In the genomic region with DNA sequence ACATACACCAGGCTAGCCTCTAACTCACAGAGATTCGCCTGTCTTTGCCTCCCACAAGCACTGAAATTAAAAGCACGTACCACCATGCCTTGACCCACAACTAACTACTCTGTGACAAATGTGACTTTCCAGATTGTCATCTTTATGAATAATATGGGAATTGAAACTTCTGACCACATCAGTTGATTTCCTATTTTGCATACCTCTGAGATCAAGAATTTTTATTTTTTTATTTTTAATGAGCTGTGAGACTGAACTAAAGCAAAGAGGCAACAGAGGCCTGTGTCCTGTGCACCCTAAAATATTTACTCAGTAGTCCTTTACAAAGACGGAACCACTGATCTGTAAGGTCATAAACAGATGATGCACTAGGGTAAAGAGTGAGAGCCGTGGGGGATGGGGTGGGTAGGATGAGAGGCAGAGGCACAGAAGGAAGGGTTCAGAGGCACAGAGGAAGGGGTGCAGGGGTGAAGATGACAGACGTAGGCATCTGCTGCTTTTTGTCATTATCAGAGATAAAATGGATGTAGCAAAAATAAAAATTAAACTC, we compare ENCODE assay signal across 22 mouse cellular contexts.
"Had no signal": no experiment of that assay in that cellular context is flagged by ENCODE, and none has a peak within 500 bp of the region (broad histone marks: within the 10 kb centered on the region; RNA-seq: fewer than 3 reads in every experiment).

No protein-coding gene starts in this region.

- H3K4me3 ChIP-seq: heart, adult 2 months; heart, embryonic 10.5 days; heart, embryonic 12.5 days; hindbrain, embryonic 10.5 days; hindbrain, embryonic 12.5 days; intestine, embryonic 15.5 days; layer of hippocampus, adult 2 months; limb, embryonic 13.5 days; limb, embryonic 15.5 days; liver, embryonic 12.5 days had no signal

- H3K9me3 ChIP-seq: heart, embryonic 10.5 days; heart, embryonic 12.5 days; hindbrain, embryonic 10.5 days; hindbrain, embryonic 12.5 days; intestine, embryonic 15.5 days; limb, embryonic 13.5 days; limb, embryonic 15.5 days; liver, embryonic 12.5 days had no signal

- H3K9ac ChIP-seq: heart, embryonic 12.5 days; hindbrain, embryonic 12.5 days; hindbrain, embryonic 14.5 days; intestine, embryonic 15.5 days; limb, embryonic 13.5 days; limb, embryonic 15.5 days; liver, embryonic 12.5 days; liver, embryonic 14.5 days had no signal

- H3K4me2 ChIP-seq: heart, embryonic 12.5 days; hindbrain, embryonic 12.5 days; hindbrain, embryonic 14.5 days; intestine, embryonic 15.5 days; limb, embryonic 13.5 days; limb, embryonic 15.5 days; liver, embryonic 12.5 days had no signal

- H3K27me3 ChIP-seq: heart, embryonic 12.5 days; hindbrain, embryonic 12.5 days; intestine, embryonic 15.5 days; limb, embryonic 13.5 days; limb, embryonic 15.5 days had no signal

- DNase-seq: gastrocnemius, postnatal 10 days; gastrocnemius, postnatal 25 days; heart, adult 2 months; heart, postnatal 10 days; heart, postnatal 4 days; kidney, adult 18-20 months; kidney, adult 8-10 months; kidney, postnatal 10 days; kidney, postnatal 25 days; kidney, postnatal 4 days; left cerebral cortex, postnatal 4 days had no signal

- H3K27ac ChIP-seq: heart, adult 2 months; heart, embryonic 10.5 days; hindbrain, embryonic 10.5 days; hindbrain, embryonic 12.5 days; hindbrain, embryonic 14.5 days; intestine, embryonic 15.5 days; layer of hippocampus, adult 2 months; limb, embryonic 13.5 days; limb, embryonic 15.5 days; liver, embryonic 12.5 days; liver, embryonic 14.5 days had no signal

- H3K36me3 ChIP-seq: heart, embryonic 10.5 days; heart, embryonic 12.5 days; hindbrain, embryonic 10.5 days; hindbrain, embryonic 12.5 days; intestine, embryonic 15.5 days; limb, embryonic 13.5 days; limb, embryonic 15.5 days; liver, embryonic 12.5 days had no signal

- H3K4me1 ChIP-seq: hindbrain, embryonic 10.5 days; hindbrain, embryonic 12.5 days; intestine, embryonic 15.5 days; limb, embryonic 13.5 days; limb, embryonic 15.5 days had no signal
